Mouse (Mus musculus) thymus, postnatal 25 days (tissue): Measurements from ENCODE around the gene Tgfa.

Experiments
- DNase-seq: peaks from one replicate; pipeline ENCODE4 v3.0.0; 2022

Tgfa gene

DNA sequence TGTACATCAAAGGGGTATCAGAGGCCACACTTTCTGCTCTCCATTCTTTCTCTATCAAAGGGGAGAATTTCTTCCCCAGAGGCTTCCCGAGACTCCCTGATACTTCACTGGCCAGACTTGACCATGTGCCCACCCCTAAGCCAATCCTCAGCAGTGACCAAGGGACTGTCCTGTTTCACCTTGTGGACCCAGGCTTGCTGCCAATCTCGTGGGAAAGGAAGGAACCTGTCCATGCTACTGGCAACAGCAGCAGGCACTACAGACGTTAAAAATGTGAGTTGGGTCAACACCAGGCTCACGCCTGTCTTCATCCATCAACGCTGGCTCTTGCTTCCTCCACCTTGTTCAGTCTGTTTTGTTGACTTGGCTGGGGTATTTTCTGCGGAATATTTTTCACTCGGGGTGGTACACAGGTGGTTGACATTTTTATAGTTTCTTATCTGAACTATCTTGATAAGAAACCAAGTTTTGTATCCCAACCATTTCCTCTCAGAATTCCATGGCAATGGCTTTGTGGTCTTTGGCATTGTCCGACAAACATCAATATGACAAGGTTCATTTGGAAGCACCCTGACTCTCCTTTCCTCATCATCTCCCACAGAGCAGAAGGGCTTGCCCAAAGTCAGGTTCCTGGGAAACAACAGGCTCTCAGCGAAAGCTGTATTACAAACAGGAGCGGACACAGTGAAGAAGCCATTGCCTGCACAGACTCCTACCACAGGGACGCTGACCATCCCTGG lies 6.1 kb upstream of the Tgfa start:
- DNase-seq: no peak

DNA sequence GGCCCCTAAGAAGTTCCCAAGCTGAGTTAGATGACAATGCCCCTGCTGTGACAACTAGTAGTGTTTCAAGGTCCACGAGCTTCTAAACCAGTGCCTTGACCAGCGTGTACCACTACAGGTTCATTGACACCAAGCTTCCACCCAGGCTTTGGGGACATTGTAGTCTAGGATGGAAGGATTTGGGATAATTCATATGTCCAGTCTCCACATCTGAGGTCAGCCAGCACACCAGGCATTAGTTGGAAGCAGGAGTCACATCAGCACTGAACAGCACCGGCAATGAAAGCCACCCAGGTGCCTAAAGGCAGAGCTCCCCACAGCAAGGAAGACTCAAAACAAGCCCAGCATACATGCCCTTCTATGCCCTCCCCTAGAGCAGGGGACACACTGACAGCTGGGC lies 4.4 kb upstream of the Tgfa start:
- DNase-seq: no peak

DNA sequence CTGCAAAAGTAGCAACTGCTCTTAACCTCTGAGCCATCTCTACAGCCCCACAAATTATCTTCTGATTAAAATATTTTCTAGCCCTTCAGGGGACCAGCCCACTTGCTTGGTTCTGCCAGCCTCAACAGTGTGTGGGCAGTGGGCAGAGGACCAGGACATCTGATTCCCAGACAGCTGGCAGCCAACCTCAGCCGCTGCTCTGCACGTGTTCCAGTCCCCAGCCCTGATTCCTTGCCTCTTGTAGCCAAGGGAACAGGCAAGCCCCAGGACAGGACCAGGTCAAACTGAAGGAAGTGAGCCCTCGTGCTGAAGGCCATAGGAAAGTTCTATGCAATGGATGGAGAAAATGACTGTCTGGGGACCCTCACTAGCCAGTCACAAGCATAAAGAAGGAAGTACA lies 2.0 kb upstream of the Tgfa start:
- DNase-seq: no peak

DNA sequence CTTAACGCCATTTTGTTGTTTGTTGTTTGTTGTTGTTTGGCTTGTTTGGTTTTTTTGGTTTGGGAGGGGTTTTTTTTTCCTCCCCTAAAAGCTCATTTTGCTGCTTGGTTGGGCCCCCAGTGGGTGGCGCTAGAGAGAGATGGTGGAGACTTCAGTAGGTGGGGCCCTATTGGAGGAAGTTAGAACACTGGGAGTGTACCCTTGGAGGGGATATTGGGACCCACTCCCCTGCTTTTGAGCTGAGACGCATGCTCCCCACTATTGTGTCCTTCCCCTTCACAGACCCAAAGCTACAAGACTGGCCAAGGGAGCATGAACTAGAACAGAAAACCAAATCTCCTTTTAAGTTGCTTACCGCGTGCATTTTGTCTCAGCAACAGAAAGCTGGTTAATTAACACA lies 1.1 kb upstream of the Tgfa start:
- DNase-seq: peak; percentile 39

DNA sequence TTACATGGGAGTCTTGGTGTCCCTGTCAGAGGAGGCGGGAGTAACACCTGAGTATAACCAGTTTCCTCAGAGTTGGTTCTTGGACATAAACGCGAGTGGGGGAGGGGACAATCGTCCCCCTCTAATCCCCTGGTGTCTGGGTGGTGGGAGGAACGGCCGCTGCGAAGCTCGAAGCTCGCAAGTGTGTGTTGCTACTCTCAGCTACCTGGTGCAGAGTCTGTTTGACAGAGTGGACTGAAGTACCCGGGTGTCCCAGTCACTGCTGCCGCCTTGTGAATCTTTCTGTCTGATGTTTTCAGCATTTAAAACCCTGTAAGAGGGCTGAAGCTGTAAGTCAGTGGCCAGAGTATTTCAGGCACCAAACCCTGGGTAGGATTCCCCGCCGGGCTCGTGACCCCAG lies 1.0 kb downstream of the Tgfa start:
- no peak for DNase-seq

DNA sequence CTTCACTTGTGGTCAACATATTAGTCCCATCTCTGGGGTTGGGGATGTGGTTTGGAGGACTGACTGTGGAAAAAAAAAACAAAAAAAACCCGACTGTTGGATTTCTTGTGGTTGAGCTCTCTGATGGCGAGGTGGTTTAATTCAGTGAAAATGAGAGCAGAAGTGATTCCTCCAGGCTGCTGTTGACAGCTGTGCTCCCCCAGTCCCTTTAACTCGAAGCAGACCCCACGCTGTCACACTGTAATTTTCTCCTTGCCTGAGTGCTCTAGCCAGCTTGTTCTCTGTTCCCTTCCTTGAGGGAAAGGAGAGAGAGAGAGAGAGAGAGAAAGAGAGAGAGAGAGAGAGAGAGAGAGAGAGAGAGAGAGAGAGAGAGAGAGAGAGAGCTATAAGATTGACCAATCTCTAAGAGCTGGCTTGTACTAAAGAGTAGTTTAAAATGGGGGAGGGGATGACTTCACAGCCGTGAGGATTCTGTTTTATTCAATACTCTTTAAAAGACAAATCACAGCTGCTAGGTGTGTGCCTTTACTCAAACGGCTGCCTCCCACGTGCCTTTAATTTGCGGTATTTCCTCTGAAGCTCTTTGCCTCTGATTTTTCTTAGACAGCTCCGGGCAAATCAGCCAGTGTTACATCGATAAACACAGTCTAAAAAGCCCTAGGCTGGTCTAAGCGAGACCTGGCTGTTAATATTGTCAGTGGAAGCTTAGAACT lies 2.3 kb downstream of the Tgfa start:
- no peak for DNase-seq

DNA sequence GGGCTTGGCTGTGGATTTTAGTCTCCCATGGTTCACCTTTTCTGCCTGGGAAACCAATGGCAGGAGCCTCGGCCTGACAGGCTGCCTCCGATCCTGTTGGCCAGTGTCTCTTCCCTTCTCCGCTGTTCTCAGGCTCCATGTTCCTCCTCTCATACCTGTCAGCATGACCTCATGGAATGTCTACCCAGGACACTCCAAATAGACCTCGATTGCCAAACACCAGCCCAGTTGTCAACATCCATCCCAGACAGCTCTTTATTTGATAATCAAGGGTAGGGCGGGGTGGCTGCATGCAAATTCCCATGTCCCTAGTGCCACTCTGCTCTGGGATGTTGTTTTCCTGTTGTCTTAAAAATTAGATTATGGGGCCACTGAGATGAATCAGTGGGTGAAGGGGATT lies 5.9 kb downstream of the Tgfa start:
- no peak for DNase-seq

DNA sequence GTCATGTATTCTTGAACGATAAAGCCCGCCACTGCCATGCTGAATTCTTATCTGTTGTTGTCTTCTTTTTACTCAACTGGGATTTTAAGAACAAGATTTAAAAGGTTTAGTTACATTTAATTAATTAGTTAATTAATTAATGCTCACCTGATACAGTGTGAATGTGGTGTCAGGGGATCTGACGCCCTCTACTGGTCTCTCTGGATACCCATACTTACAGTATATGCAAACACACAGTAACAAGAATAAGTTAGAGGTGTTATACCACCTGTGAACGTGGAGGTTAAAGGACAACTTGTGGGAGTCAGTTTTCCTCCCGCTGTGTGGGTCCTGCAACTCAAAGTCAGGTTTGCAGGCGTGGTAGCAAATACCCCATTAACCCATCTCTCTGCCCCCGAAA lies 8.1 kb downstream of the Tgfa start:
- no peak for DNase-seq

DNA sequence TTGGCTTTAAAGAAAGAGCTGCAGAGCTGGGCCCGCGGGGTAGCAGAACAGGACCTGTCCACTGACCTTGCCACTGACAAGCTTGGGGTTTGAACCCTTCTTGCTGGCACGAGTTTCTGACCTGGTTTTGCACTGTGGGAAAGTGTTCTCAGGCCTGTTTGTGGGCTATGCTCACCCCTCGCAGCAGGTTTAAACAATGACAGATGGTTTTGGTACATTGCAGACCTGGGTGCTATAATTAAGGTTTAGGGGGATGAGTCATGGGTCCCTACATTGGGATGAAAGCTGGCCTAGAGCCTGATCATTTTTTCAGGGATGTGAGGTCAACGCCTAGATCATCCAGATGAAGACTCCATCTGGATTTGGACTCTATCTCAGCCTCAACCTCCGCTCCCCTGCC lies 11.0 kb downstream of the Tgfa start:
- DNase-seq: no peak

DNA sequence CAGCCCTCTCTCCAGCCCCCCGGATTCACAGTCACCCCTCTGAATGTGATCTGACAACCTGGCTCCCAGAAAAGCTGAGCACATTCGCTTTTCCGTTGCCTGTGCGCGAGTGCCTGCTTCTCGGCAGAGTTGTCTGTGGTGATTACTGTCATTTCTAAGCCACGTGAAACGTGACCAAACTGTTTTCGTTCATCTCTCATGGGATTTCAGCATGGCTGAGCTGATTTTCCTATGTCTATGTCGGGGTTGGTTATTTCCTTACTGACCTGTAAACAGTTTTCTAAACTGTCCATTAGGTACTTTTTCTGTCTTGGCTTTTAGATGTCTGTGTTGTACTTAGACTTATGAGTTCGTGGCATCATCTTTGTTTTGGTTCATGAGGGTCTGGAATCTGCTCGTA lies 12.0 kb downstream of the Tgfa start:
- no peak for DNase-seq

DNA sequence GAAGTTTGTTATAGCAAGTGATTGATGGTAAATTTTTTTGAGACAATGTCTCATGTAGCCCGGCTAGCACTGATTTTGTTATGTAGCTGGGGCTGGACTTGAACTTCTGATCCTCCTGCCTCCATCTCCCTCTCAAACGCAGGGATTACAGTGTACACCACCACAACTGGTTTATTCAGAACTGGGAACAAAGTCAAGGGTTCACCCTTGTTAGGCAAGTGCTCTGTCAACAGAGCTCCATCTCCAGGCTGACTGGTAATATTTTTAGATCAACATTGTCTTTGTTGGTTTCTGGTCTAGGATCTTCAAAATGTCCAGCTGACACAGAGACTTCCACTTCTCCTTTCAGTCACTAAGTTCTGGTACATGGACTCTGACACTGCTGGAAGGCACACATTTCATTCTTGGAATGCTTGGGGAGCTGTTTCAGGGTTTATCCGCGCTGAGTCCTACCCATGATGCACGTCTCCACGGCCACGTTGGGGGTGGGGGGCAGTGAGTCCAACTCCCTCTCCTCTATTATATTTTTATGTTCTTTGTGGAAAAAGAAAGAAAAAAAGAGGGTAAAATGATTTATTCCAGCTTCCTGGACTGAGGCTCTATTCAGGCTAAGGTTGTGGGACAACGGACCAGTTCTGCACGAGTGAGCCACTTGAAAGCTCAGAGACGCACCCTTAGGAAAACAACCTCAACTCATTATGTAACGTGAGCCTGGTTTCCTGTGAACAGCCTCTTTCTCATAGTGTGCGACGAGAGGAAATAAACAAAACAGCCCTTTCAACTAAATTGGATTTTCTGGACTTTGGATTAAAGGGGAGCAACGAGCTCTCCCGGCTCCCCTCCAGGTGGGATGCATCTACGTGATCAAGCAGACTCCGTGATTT lies 14.4 kb downstream of the Tgfa start:
- DNase-seq: no peak

DNA sequence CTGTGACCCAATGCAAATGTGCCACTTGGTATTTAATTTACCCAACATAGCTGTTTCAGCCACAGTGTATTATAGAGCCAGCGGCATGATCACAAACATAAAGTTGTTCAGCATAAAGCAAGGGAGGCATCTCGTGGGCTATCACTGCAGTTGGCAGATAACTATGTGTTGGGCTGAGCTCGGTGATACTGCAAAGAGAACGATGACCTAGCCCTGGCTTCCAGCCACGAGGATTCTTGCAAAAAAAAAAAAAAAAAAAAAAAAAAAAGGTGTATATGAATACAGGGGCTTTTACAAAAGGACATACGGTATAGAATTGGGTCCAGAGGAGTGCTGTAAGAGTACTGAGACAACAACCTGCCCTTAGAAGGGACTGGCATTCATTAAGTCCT lies 15.0 kb downstream of the Tgfa start:
- DNase-seq: no peak

DNA sequence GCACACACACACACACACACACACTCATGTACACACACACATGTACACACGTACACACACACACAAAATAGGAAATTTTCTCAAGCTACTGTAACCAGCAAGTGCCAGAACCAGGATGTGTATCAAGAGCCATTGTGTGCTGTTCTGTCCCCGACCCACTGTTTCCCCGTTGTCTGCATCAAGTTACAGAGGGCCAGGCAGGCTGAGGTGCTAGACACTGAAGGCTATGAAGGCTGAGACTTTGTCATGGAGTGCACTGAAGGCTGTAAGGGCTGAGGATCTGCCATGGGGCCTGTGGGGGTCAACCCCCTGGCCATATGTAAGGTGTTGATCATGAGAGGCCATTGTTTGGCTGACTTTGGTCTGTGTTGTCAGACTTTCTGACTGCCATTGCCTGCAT lies 15.6 kb downstream of the Tgfa start:
- DNase-seq: no peak

DNA sequence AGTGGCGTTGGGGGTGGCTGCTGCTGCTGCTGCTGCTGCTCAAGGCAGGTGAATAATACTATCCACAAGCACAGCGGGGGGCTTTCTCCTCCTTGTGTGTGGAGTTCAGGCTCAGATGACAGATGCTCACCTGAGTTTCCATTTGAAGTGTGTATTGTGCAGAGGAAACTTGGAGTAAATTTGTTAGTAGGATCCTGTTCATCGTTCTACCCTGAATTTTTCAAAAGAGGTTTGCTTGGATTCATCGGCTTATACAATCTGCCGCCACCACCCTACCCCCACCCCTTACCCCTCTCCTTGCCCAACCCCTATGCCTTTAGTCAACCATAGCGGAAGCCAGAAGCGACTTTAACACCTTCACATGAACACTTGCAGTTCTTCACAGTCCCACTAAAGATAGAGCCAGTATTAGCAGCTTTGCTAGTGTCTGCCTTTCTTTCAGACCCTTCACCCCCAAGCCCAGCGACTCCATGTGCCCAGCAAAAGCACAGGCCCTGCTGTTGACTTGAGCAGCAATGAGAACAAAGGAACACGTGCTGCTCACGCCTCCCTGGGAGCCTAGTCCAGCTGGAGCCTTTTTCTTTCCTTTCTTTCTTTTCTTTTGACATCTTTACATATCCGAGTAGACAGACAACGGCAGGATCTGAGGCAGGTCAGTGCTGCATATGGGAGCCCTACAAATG lies 16.2 kb downstream of the Tgfa start:
- no peak for DNase-seq

DNA sequence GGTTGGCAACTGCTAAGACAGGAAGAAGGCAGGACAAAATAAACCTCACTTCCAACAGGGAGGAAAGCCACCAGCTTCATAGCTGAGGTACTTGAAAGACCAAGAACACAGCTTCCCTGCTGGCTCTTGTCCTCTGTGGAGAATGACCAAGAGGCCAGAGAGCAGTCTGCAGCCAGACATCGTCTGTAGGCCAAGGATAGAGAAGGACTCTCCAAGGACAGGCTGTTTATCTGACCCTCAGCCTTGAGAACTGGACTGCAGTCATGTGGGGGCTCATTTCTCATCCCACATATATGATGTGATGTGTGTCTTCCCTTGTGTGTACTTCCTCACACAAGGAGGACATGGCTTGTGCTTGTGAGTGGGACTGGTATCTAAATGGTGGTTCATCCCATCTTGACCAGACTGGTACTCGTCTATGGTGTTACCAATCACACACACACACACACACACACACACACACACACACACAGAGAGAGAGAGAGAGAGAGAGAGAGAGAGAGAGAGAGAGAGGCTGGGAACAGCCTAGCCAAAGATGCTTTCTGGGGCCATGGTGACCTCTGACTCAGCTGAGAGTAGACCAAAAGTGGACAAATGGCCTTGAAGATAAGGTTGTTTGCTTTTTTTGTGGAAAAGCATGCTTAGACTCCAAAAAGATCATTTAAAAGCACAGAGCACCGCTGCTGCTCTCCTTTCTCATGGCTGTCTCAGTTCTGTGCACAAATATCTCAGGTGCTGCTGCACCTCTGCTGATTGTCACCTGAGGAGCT lies 18.0 kb downstream of the Tgfa start:
- no peak for DNase-seq

DNA sequence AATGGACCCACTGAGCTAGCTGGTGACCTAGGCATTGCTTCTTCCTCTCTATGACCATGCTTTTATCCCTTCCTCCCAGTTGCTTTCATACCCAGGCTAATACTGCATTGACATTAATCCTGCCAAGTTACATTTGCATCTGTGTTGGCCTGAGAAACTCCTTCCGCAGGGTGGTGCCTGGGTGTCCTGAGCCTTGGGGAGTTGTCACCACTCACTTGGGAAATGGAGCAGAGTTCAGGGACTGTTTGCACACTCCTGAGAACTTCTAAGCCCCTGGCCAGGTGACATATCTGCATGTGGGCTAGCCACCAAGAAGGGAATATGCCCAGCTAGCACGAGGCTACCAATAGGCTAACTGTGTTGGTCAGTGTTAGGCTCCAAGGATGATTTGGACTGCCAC lies 23.0 kb downstream of the Tgfa start:
- no peak for DNase-seq

DNA sequence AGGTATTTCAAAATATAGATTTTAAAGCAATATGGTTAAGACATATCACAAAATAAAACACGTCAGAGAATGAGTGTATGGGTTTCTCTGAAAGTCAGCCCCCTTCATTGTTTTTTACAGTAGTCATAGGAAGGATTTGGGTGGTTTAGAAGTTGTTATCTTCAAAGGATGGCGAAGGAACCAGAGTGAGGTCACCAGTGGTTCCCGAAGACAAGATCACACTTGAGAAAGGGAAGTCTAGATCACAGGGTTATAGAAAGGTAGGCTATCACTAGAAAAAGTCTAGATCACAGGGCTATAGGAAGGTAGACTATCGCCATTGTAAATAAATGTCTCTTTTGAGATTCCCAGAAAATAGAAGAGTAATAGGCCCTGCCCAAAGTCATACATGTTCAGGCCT lies 23.7 kb downstream of the Tgfa start:
- DNase-seq: no peak

DNA sequence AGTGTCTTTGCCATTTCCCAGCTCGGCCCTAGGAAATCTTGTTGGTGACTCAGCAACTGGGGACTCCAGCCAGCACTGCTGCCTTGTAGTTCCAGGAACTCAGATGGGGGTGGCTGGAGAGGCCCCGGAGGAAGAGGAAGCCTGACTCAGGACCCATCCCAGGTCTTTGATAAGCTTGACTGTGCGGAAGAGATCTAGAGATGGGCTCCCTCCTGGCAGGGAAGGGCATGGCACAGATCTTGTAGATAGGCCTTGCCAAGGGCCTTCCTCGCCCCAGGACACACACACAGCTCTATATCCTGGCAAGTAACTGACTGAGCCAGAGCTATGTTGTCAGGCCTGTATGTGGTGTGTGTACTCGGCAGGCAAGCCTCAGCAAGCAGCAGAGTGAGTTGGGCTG lies 24.5 kb downstream of the Tgfa start:
- no peak for DNase-seq

DNA sequence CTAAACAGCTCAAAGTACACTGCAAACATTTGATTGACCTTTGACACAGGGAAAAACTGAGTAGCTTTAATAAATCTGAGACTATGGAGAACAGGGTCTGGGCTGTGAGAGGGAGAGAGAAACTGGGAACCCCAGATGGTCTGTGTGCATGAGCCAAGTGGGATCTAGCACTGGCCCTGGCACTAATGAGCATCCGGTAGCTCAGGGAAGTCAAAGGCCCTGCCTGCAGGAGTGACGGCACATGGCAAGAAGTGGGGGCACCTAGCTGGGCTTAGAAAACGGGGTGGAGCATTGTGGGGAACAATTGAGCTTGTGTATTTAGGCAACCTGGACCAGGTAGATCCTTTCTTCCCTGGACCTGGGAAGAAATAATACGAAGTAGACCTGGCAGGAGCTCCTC lies 25.1 kb downstream of the Tgfa start:
- no peak for DNase-seq

DNA sequence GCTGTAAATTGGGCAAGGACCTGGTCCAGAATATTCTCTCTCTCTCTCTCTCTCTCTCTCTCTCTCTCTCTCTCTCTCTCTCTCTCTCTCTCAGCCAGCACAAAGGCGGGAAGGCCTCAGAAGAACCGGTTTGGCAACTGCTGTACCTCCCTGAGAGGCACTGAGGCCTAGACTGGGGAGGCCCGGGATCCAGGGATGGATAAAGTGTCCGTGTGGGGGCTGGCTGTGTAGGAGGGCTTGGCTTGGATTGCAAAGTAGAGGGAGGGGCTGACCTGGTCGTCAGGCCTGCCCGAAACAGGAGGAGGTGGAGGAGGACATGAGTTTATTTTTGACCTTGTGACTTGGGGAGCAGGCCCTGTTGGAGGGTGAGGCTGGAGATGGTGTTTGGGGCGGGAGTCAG lies 27.4 kb downstream of the Tgfa start:
- no peak for DNase-seq

DNA sequence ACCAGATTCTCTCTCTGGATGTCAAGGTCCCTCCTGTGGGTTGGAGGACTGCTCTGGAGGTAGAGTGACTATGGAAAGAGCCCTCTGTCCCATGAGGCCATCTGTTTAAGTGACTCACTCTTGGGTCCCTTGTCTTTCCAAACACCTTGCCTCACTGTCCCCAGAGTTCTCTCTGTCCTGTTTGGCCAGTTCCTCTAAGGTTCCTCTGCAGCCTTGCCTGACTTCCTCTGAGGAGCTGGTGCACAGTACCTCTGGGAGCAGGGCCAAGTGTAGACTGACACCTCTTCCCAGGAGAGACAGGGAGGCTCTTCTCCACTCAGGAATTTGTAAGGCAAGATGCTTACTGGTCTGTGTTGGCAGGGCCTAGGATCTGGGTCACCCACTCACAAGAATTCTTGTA lies 30.6 kb downstream of the Tgfa start:
- DNase-seq: no peak

DNA sequence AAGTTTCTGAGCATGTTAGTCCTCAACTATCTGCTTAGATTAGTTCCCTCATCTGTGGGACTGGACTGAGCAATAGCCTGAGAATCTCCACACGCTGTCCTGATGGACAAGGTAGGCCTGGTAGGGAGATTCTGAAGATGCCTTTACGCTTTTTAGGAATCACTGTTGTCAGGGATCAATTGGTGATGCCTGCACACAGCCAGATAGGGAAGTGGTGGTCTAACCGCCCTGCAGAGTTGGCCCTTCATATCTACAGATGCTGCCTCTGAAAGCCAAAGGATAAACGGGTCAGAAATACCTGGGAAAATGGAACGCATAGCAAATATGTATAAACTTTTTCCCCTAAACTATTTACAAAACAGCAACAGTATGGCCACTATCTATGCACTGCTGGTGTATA lies 37.3 kb downstream of the Tgfa start:
- DNase-seq: no peak
